Mouse (Mus musculus): ENCODE data around the gene Rpl23. TPM values are rescaled to one million over a fixed set of nuclear protein-coding genes. Genes with fewer than 3 reads are reported as not detected.

Gene Rpl23
- 1,863 to 2,062 TPM (median 1,983 TPM) in 4 replicates for total RNA-seq (2023)

DNA sequence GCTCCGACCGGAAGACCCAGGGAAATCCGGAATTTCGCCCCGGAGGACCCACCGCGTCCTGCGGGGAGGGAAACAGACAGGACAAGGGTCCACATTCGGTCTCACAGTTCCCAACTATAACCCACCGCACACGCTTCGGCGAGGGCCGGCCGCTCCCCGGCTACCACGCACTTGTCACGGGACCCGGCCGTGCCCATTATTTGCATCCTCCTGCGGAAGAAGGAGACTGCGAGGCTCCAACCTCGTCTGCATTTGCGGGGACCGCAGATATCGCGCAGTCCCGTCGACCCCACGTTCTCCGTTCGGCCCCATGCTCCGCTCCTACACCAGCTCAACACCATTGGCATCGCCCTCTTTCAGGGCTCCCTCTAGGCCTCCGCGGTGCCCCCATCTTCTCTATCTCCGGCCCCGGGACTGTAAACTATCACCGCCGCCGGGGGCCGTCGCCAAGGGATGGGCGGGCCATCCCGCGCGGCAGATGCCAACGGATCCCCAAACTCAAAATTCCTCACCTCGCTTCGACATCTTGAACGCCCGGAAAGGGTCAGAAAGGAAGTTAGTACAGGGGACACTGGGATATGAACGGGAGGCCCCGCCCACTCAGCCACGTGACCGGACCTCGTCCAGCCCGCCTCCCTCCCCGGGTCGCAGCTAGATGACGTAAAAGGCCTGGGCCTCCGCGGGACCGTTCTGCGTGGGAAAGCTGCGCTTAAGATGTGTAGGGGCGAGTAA lies at the start of gene Rpl23:
Rpl23 (minus strand) TSS at position 606 of the 732 bp plus-strand sequence.

DNA sequence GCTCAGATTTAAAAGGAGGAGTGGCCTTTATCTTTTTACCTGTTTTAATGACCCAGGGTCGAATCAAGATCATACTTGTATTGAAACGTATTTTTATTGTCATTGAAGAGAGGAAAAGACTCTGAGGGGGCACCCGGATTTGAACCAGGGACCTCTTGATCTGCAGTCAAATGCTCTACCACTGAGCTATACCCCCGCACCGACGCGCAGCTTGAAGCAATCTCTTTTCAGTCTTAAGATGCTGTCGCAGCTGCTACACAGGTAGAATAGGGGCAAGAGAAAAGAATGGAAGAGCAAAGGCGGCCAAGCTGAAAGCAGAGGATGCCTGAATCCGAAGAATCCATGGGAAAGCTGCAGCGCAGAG lies 16.5 kb upstream of the Rpl23 start, which contains the start of gene Lasp1:
Lasp1 (plus strand) TSS at position 219 of the 364 bp plus-strand sequence.

DNA sequence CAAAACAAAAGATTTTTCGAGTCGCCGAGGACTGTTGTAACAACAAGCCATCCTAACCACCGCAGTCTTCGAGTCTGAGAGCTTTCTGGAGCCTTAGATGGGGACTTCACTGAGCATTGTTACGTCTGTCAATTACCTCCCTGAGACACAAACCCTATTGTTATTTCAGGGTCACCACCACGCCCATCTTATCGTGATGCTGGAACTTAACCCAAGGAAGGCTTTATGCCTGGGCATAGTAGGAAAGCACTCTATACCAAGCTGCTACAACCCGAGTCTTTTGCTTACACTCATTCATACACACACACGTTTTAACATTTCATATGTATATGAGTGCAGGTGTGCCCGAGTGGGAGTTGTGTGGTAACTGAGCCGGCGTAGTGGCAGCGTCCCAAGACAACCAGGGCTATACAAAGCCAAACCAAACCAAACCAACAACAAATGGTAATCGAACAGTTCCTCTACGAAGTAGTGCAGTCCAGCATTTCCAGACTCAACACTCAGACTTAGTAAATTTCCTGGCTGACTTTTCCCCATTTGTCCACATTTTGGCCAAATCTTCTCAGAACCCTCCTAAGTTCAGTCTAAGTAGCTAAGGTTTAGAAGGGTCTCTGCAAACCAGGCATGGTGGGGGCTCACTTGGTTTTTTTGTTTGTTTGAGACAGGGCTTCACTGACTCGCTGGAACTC lies 6.3 kb downstream of the Rpl23 start, which contains the start of gene 1700001P01Rik:
1700001P01Rik (minus strand) TSS at position 111 of the 689 bp plus-strand sequence.

DNA sequence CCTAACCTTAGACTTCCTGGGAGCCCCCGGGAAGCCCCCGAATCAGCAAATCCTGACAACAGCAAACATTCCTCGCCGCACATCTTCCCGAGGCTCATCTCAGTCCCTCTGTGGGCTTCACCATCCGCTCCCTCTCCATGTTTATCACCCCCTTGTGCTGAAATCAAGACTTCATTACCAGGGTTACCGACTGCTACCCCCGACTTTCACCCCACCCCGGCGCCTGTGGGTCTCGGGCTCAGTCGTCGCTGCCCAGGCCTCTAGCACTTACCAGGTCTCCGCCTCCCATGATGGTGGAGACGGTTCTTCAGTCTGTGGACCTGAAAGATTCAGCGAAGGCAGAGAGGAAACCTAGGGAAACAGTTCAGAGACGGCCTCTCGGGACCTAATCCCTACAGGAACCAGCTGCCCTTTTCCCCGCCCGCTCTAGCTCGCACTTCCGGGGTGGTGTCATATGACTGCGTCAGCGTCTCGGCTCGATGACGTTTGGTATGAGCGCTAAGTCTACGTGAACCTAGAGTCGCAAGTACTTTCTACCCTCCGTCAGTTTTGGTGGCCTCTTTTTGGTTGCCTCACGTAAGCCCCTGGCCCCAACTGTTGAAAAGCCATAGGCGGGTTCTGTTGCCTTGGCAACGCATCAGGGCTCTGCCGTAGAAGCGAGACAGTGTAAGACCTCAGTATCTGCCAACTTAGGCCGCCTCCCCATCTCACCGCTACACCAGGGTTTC lies 15.9 kb downstream of the Rpl23 start, which contains the start of gene Cwc25:
Cwc25 (minus strand) TSS at position 403 of the 728 bp plus-strand sequence.

DNA sequence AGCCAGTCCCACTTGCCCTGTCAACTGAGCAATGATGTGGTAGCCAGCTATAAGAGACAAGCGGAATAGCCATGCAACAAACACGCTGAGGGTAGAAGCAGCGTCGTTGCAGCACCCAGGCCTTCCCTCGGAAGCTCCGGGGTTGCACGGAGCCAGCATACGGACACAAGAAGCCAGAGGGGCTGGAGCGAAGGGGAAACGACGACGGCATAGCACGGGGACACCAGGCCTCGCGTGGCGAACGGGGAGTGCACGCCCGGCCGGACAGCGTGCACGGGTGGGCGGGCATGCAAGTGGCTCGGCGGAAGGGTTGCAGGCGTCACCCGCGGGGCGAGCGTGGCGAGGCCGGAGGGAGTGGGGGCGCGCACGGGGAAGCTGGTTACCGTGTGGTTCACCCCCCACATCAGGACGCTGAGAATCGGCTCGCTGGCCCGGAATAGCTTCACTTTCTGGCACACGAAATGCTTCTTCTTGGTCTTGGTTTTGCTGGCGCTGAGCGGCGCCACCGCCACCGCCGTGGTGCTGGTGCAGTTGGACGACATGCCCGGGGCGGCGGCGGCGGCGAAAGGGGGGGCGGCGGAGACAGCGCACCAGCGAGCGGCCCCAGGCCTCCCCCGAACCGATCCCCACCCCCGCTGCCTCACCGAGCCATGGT lies 38.0 kb downstream of the Rpl23 start, which contains the start of gene Pip4k2b:
Pip4k2b (minus strand) TSS at position 642 of the 655 bp plus-strand sequence.

Other genes with a start within 250 kb of the Rpl23 start
- gene Srcin1, start 206.3 kb downstream of the Rpl23 start, total RNA-seq (2023), result 0.12 to 0.26 TPM in 2 of 4 replicates, not detected in the others
- gene Epop, start 152.7 kb downstream of the Rpl23 start, total RNA-seq (2023), result 4.9 to 7.8 TPM (median 6.5 TPM) in 4 replicates
- 167 to 190 TPM (median 180 TPM) in 4 replicates for gene Mllt6, start 119.0 kb downstream of the Rpl23 start, total RNA-seq (2023)
- gene Cisd3, start 96.6 kb downstream of the Rpl23 start, total RNA-seq (2023), result 38.5 to 56.3 TPM (median 49.8 TPM) in 4 replicates
- gene Pcgf2, start 81.9 kb downstream of the Rpl23 start, total RNA-seq (2023), result 0.24 to 1.0 TPM (median 0.76 TPM) in 3 of 4 replicates, not detected in the other
- gene Psmb3, start 79.0 kb downstream of the Rpl23 start, total RNA-seq (2023), result 103 to 111 TPM (median 110 TPM) in 4 replicates
- 55.7 to 60.9 TPM (median 58.7 TPM) in 4 replicates for gene Pip4k2b, start 37.7 kb downstream of the Rpl23 start, total RNA-seq (2023)
- 58.6 to 64.5 TPM (median 61.7 TPM) in 4 replicates for gene Cwc25, start 15.9 kb downstream of the Rpl23 start, total RNA-seq (2023)
- gene 1700001P01Rik, start 6.5 kb downstream of the Rpl23 start, total RNA-seq (2023), result 1.4 to 2.1 TPM (median 1.7 TPM) in 3 of 4 replicates, not detected in the other
- gene Lasp1, start 16.6 kb upstream of the Rpl23 start, total RNA-seq (2023), result 59.8 to 73.8 TPM (median 69.4 TPM) in 4 replicates
- 0.43 to 0.63 TPM in 2 of 4 replicates, not detected in the others for gene B230217C12Rik, start 58.3 kb upstream of the Rpl23 start, total RNA-seq (2023)
- gene Fbxo47, start 101.7 kb upstream of the Rpl23 start, total RNA-seq (2023), result 0.85 to 1.9 TPM (median 1.3 TPM) in 4 replicates
- gene Plxdc1, start 204.0 kb upstream of the Rpl23 start, total RNA-seq (2023), result 0.66 to 1.3 TPM (median 1.2 TPM) in 4 replicates
- gene Arl5c, start 213.7 kb upstream of the Rpl23 start, total RNA-seq (2023), result 50.3 to 68.7 TPM (median 59.9 TPM) in 4 replicates
- gene Cacnb1, start 240.6 kb upstream of the Rpl23 start, total RNA-seq (2023), result 4.9 to 7.6 TPM (median 5.8 TPM) in 4 replicates
- 1,902 to 2,000 TPM (median 1,953 TPM) in 4 replicates for gene Rpl19, start 244.3 kb upstream of the Rpl23 start, total RNA-seq (2023)